Mouse (Mus musculus) kidney, adult 2 months (tissue): ENCODE data around the gene Lama1.

ENCODE experiments used
- CTCF ChIP-seq: fragments of 200-500 bp; conservative IDR thresholded peaks from 2 replicates; pipeline ENCODE4 v1.5.1; 2011; ENCODE audit warnings: low read depth, mild to moderate bottlenecking, control low read depth, low read length, moderate library complexity, mixed read lengths; ENCODE audit not compliant: insufficient read depth, insufficient read length
- POLR2A ChIP-seq: fragments of 200-500 bp; IDR thresholded peaks from one replicate; pipeline ENCODE4 v1.6.1; 2011; ENCODE audit warnings: low read depth, low read length, control low read depth

GRCm38 (mm10) chr17:67773608-67774007, 76.5 kb downstream of the Lama1 start:
- no peak for TF ChIP-seq POLR2A
- TF ChIP-seq CTCF: no peak
